Mouse (Mus musculus) heart, embryonic 13.5 days (tissue): Measurements from ENCODE around the gene Ldlrad3. TPM values are rescaled to one million over a fixed set of nuclear protein-coding genes. Genes with fewer than 3 reads are reported as not detected.
A peak's percentile ranks its signal among the peaks of the same experiment; 100 is the strongest.

ENCODE experiments used
- ATAC-seq: fragments of 200-750 bp; cut with Nextera tagmentation; 2 replicates; pipeline ENCODE4 v1.8.0; 2017; ENCODE audit warnings: moderate TSS enrichment; ENCODE audit not compliant: insufficient number of reproducible peaks, low FRiP score, low TSS enrichment; ENCODE audit errors: extremely low read depth
- H3K27ac ChIP-seq: fragments of 300-500 bp; sonication (generic); replicated peaks from 2 replicates; pipeline ENCODE4 v1.5.1; 2015; ENCODE audit warnings: moderate library complexity, mild to moderate bottlenecking, inconsistent platforms
- H3K27me3 ChIP-seq: fragments of 300-500 bp; sonication (generic); replicated peaks from 2 replicates; pipeline ENCODE4 v1.6.1; 2015; ENCODE audit warnings: mild to moderate bottlenecking, inconsistent platforms
- H3K36me3 ChIP-seq: fragments of 300-500 bp; sonication (generic); 2 replicates; pipeline ENCODE4 v1.6.1; 2015; ENCODE audit warnings: mild to moderate bottlenecking, inconsistent platforms
- H3K4me1 ChIP-seq: fragments of 300-500 bp; sonication (generic); 2 replicates; pipeline ENCODE4 v1.6.1; 2015; ENCODE audit warnings: inconsistent platforms
- H3K4me2 ChIP-seq: fragments of 300-500 bp; sonication (generic); 2 replicates; pipeline ENCODE4 v1.6.1; 2015; ENCODE audit warnings: inconsistent platforms, mild to moderate bottlenecking, moderate library complexity
- H3K4me3 ChIP-seq: fragments of 300-500 bp; sonication (generic); 2 replicates; pipeline ENCODE4 v1.5.1; 2015; ENCODE audit warnings: moderate library complexity, mild to moderate bottlenecking, inconsistent platforms
- H3K9ac ChIP-seq: fragments of 300-500 bp; sonication (generic); 2 replicates; pipeline ENCODE4 v1.6.1; 2015; ENCODE audit warnings: inconsistent platforms, mild to moderate bottlenecking, moderate library complexity
- H3K9me3 ChIP-seq: fragments of 300-500 bp; sonication (generic); 2 replicates; pipeline ENCODE4 v1.6.1; 2016; ENCODE audit warnings: inconsistent platforms
- WGBS: fragments of 180-500 bp; shearing (Covaris S2); methylation state at CpG from one replicate; pipeline ENCODE4 v1.1.7; 2015; ENCODE audit warnings: mixed read lengths; 5-methylcytosine and 5-hydroxymethylcytosine counted together
- polyA plus RNA-seq: library from polyadenylated mRNA; unstranded; fragments of >200 nt; fragmentation: Nextera tagmentation; extraction: Ambion mirVana; gene quantifications from 2 replicates; pipeline ENCODE4 v1.2.1, GENCODE M21; 2015

Ldlrad3 gene
- polyA plus RNA-seq, 1 experiment from 2014 or later: 16.3 TPM

DNA sequence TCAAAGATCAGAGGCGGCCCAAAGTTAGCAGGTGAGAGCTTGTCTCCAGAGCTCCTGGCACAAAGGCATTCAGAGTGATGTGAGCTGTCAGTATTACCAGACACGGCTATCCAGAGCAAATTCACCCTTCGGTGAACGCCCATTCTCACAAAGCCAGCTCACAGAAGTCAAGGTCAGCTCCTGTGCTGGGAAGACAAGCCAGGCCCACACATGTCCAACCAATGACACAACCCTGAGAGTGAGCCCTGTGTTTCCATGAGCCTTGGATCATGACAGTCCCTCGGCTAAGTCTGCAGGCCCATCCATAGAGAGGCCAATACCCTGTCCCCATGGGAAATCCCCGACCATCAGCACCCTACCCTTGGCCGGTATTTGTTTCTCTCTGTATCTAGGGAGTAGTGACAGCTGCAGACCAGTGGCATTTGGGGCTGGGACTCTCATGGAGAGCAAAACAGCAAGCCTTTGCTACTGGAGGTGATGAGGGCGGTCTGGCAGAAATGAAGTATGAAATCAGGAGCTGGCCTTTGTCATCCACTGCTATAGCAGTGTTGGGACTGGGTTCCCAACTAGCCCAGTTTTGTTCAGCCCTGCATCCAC, 58.3 kb downstream of the Ldlrad3 start:
- no peaks in the 10 kb centered on the region for H3K36me3 ChIP-seq
- H3K9me3 ChIP-seq: no peaks in the 10 kb centered on the region
- H3K4me2 ChIP-seq: no peak overlapping the region
- no peak overlapping the region for H3K4me3 ChIP-seq
- H3K27ac ChIP-seq: peak overlapping the region; percentile 36
- no peaks in the 10 kb centered on the region for H3K27me3 ChIP-seq
- ATAC-seq: no peak
- H3K4me1 ChIP-seq: peaks cover 46% of the 10 kb centered on the region
- H3K9ac ChIP-seq: 0 out of 2 replicates have a peak overlapping the region, but pooled peaks have one; percentile 40
- 35% methylated on average over 8 of the region's 8 CpGs for WGBS

- ATAC-seq: no peak
- 74% methylated on average over 9 of the region's 9 CpGs for WGBS
- H3K36me3 ChIP-seq: no peaks in the 10 kb centered on the region
- H3K4me1 ChIP-seq: peaks cover 45% of the 10 kb centered on the region
- H3K4me3 ChIP-seq: no peak overlapping the region
- no peak overlapping the region for H3K27ac ChIP-seq
- no peak overlapping the region for H3K4me2 ChIP-seq
- H3K9ac ChIP-seq: no peak overlapping the region
- H3K27me3 ChIP-seq: no peaks in the 10 kb centered on the region
- H3K9me3 ChIP-seq: no peaks in the 10 kb centered on the region
Measured at GRCm38 (mm10) chr2:102127221-102127620, 59.0 kb downstream of the Ldlrad3 start.

GRCm38 (mm10) chr2:102126076-102126475, 60.1 kb downstream of the Ldlrad3 start:
- Histone ChIP-seq H3K36me3 (no peaks in the 10 kb centered on the region), H3K4me3 (no peak overlapping the region), H3K4me1 (peaks cover 53% of the 10 kb centered on the region), H3K4me2 (no peak overlapping the region), H3K27me3 (no peaks in the 10 kb centered on the region), H3K9me3 (no peaks in the 10 kb centered on the region), H3K9ac (no peak overlapping the region), H3K27ac (no peak overlapping the region)
- WGBS: 83% methylated on average over 7 of the region's 7 CpGs
- ATAC-seq: no peak

DNA sequence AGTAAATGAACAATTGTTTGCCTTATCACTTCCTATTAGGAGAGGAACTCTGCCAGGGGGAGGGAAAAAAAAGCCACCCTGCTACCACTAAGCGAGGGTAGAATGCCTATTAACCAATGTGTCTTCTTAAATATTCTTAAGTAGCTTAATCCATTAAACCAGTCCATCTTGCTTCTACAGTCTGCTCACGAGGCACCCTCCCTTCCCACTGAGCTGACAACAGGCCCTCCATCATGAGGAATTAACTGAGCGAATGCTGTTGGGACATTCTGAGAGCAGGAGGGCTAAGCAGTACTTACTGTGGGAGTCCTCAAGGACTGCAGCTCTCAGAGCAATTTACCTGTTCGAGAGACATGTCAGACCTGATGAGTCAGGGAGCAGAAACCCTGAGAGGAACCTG, 61.1 kb downstream of the Ldlrad3 start:
- H3K27ac ChIP-seq: no peak overlapping the region
- no peaks in the 10 kb centered on the region for H3K27me3 ChIP-seq
- no peaks in the 10 kb centered on the region for H3K9me3 ChIP-seq
- WGBS: 56% methylated on average over 4 of the region's 4 CpGs
- H3K4me3 ChIP-seq: no peak overlapping the region
- no peak overlapping the region for H3K9ac ChIP-seq
- no peak for ATAC-seq
- no peak overlapping the region for H3K4me2 ChIP-seq
- H3K36me3 ChIP-seq: no peaks in the 10 kb centered on the region
- peaks cover 54% of the 10 kb centered on the region for H3K4me1 ChIP-seq

GRCm38 (mm10) chr2:102122146-102122515, 64.1 kb downstream of the Ldlrad3 start:
- no peak for ATAC-seq
- Histone ChIP-seq H3K36me3 (no peaks in the 10 kb centered on the region), H3K4me3 (no peak overlapping the region), H3K27ac (no peak overlapping the region), H3K27me3 (no peaks in the 10 kb centered on the region), H3K4me2 (no peak overlapping the region), H3K9me3 (no peaks in the 10 kb centered on the region), H3K9ac (no peak overlapping the region), H3K4me1 (peaks cover 54% of the 10 kb centered on the region)
- WGBS: 61% methylated on average over 1 of the region's 1 CpGs

GRCm38 (mm10) chr2:102121440-102122145, 64.6 kb downstream of the Ldlrad3 start:
- 33% methylated on average over 4 of the region's 4 CpGs for WGBS
- H3K4me2 ChIP-seq: no peak overlapping the region

DNA sequence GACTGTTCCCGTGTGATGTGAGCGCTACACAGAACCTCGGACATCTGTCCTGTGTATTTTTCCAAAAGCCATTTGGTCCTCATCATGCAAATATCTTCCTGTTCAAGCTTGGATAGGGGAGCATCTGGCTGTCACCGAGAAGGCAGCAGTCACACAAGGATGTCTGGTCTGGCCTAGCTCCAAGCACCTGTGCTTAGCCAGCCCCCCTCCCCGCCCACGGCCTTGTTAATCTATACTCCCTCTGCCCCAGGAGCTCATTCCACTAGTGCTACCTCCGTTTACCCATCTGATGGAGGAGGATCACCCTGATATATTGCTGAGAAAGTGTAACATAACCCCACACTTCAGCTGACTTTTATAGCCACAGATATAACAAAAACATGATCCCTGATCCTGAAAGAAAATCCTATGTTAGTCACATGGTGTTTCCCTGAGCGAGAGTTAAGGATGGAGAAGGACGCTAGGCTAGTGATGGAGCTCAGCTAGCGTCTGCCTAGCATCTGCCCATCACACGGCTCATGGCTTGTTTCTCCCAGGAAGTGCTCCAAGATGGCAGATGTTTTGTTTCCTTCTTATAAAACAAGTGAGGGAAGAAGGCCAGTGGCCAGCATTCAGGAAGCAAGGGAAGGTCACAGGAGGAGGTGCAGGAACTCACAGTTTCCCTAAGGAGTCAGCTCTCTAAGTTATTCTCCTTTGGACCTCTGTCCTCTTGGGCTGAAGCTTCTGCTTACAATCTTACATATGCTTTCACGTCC, 66.3 kb downstream of the Ldlrad3 start:
- Histone ChIP-seq H3K9me3 (no peaks in the 10 kb centered on the region), H3K4me1 (peaks cover 67% of the 10 kb centered on the region), H3K27me3 (no peaks in the 10 kb centered on the region), H3K27ac (no peak overlapping the region), H3K4me3 (no peak overlapping the region), H3K9ac (no peak overlapping the region), H3K4me2 (no peak overlapping the region), H3K36me3 (no peaks in the 10 kb centered on the region)
- no peak for ATAC-seq
- WGBS: 64% methylated on average over 12 of the region's 12 CpGs

More at GRCm38 (mm10) chr2:102121440-102122145, 64.6 kb downstream of the Ldlrad3 start:
- Histone ChIP-seq H3K36me3 (no peaks in the 10 kb centered on the region), H3K4me1 (peaks cover 57% of the 10 kb centered on the region), H3K9me3 (no peaks in the 10 kb centered on the region), H3K27me3 (no peaks in the 10 kb centered on the region), H3K4me3 (no peak overlapping the region), H3K27ac (no peak overlapping the region), H3K9ac (peak overlapping the region; percentile 45; the same call in 1 of the 2 replicates)
- ATAC-seq: no peak

DNA sequence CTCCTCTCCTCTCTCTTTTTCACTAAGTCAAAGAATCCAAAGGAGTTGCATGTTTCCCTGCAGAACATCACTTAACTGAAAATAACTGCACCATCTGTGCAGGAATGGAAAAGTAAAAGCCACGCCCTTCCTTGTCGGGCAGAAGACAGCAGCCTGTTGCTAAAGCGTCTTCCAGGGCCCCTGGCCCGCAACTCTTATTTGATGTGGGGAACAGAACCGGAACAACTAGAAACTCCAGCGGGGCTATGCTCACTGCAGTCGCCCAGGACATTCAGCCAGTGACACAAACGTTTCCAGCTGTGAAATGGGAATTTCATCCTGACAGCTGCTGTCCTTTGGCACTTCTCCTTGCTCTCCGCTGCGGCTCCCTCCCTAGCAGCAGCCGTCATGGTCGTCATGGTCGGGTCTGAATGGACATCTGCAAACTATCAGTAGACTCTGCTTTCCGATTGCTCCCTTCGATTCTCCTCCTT, 67.2 kb downstream of the Ldlrad3 start:
- WGBS: 39% methylated on average over 15 of the region's 15 CpGs
- peaks cover 65% of the 10 kb centered on the region for H3K4me1 ChIP-seq

DNA sequence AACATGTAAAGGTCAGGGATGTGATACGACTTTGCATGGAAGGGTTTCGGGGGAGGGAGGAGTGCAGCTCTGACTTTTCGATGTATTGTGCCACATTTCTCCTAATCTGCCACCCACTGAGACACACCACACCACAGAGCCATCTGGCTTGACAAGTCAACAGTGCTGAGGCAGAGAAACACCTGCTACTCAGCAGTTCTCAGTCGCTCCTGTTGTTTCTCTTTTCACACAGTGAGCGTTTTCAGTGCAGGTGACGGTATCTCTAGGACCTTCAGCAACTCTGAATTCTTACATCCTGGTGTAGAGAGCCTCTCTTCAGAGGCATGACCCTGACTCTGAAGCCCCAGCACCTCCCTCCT, 68.8 kb downstream of the Ldlrad3 start:
- 41% methylated on average over 6 of the region's 6 CpGs for WGBS
- H3K4me1 ChIP-seq: peaks cover 75% of the 10 kb centered on the region
- H3K4me2 ChIP-seq: no peak overlapping the region

More for the DNA sequence above, 67.2 kb downstream of the Ldlrad3 start:
- no peaks in the 10 kb centered on the region for H3K27me3 ChIP-seq
- H3K27ac ChIP-seq: no peak overlapping the region
- no peak overlapping the region for H3K4me3 ChIP-seq
- no peaks in the 10 kb centered on the region for H3K36me3 ChIP-seq
- H3K9me3 ChIP-seq: no peaks in the 10 kb centered on the region
- no peak overlapping the region for H3K4me2 ChIP-seq
- H3K9ac ChIP-seq: no peak overlapping the region
- no peak for ATAC-seq

GRCm38 (mm10) chr2:102116521-102117401, 69.4 kb downstream of the Ldlrad3 start:
- H3K27me3 ChIP-seq: no peaks in the 10 kb centered on the region
- no peaks in the 10 kb centered on the region for H3K9me3 ChIP-seq
- no peak overlapping the region for H3K27ac ChIP-seq
- no peak for ATAC-seq
- H3K4me3 ChIP-seq: no peak overlapping the region
- no peak overlapping the region for H3K9ac ChIP-seq
- WGBS: 44% methylated on average over 9 of the region's 9 CpGs
- H3K4me1 ChIP-seq: peaks cover 75% of the 10 kb centered on the region
- no peaks in the 10 kb centered on the region for H3K36me3 ChIP-seq
- H3K4me2 ChIP-seq: no peak overlapping the region

More for the DNA sequence above, 68.8 kb downstream of the Ldlrad3 start:
- H3K9ac ChIP-seq: no peak overlapping the region
- no peaks in the 10 kb centered on the region for H3K36me3 ChIP-seq
- no peak overlapping the region for H3K27ac ChIP-seq
- H3K4me3 ChIP-seq: no peak overlapping the region
- no peaks in the 10 kb centered on the region for H3K9me3 ChIP-seq
- ATAC-seq: no peak
- H3K27me3 ChIP-seq: no peaks in the 10 kb centered on the region

- Histone ChIP-seq H3K9ac (no peak overlapping the region), H3K27ac (no peak overlapping the region), H3K4me3 (no peak overlapping the region), H3K36me3 (peaks cover 7% of the 10 kb centered on the region), H3K4me2 (peak overlapping the region; percentile 34; the same call in 1 of the 2 replicates), H3K27me3 (no peaks in the 10 kb centered on the region), H3K9me3 (no peaks in the 10 kb centered on the region), H3K4me1 (peaks cover 59% of the 10 kb centered on the region)
- WGBS: 84% methylated on average over 3 of the region's 3 CpGs
- no peak for ATAC-seq
Measured at GRCm38 (mm10) chr2:102113801-102114200, 72.4 kb downstream of the Ldlrad3 start.
